Mouse (Mus musculus): ENCODE measurements around the gene Gm28372.

DNA sequence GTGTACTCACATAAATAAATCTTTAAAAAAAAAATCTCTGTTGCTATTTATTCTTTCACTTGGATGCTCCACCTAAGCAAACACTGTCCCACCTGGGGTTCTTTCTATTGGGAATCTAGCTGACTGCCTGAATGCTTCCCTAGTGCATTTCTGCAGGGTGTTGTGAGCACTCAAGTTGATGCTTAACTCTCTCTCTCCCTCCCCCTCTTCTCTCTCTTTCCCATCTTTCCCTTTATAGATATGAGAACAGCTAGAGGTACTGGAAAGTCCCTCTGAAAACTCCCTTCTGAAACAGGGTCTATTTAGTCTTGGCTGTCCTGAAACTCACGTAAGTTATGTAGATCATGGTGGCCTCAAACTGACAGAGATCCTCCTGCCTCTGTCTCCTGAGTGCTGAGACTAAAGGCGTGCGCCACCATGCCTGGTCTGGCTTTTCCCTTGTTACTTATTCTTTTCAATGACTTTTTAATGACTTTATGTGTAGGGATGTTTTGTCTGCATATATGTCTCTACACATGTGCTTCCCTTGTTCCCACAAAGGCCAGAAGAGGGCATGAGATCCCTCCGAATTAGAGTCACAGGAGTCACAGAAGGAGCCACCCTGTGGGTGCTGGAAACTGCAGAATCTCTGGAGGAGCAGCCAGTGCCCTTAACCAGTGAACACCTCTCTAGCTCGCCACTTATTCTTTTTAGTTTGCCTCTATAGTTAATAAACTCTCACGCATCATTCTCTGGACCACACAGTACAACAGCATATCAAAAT, 9.2 kb downstream of the Gm28372 start:
- no peak for TF ChIP-seq POLR2A (IDR thresholded peaks at IDR 0.05; ENCODE audit: control insufficient read depth, low read depth, low read length)
- TF ChIP-seq CTCF (IDR thresholded peaks at IDR 0.05; ENCODE audit: control insufficient read depth, insufficient read depth, insufficient replicate concordance, low read depth, low read length) = no peak
